Mouse (Mus musculus) stomach, embryonic 16.5 days (tissue): ENCODE results near the gene 4930522H14Rik. TPM values are rescaled to one million over a fixed set of nuclear protein-coding genes. Genes with fewer than 3 reads are reported as not detected.
A peak's percentile ranks its signal among the peaks of the same experiment; 100 is the strongest.

Experiments used
- ATAC-seq: fragments of 200-750 bp; cut with Nextera tagmentation; 2 replicates; pipeline ENCODE4 v1.8.0; 2017; ENCODE audit warnings: moderate number of reproducible peaks, moderate TSS enrichment; ENCODE audit not compliant: insufficient read depth, low FRiP score
- H3K27ac ChIP-seq: fragments of 300-500 bp; sonication (generic); 2 replicates; pipeline ENCODE4 v1.5.1; 2014; ENCODE audit warnings: low read length
- H3K27me3 ChIP-seq: fragments of 300-500 bp; sonication (generic); 2 replicates; pipeline ENCODE4 v1.6.1; 2014; ENCODE audit warnings: low read length, control low read depth, mixed read lengths; ENCODE audit not compliant: control insufficient read depth, insufficient read depth
- H3K36me3 ChIP-seq: fragments of 300-500 bp; sonication (generic); 2 replicates; pipeline ENCODE4 v1.6.1; 2014; ENCODE audit warnings: low read length; ENCODE audit not compliant: control insufficient read depth, insufficient read depth
- H3K4me1 ChIP-seq: fragments of 300-500 bp; sonication (generic); 2 replicates; pipeline ENCODE4 v1.6.1; 2014; ENCODE audit warnings: low read length, control low read depth, mixed read lengths; ENCODE audit not compliant: control insufficient read depth, insufficient read depth
- H3K4me2 ChIP-seq: fragments of 300-500 bp; sonication (generic); 2 replicates; pipeline ENCODE4 v1.6.1; 2014; ENCODE audit warnings: low read depth, low read length, mixed read lengths
- H3K4me3 ChIP-seq: fragments of 300-500 bp; sonication (generic); replicated peaks from 2 replicates; pipeline ENCODE4 v1.5.1; 2014; ENCODE audit warnings: mild to moderate bottlenecking, low read length
- H3K9ac ChIP-seq: fragments of 300-500 bp; sonication (generic); 2 replicates; pipeline ENCODE4 v1.6.1; 2014; ENCODE audit warnings: low read length
- H3K9me3 ChIP-seq: fragments of 300-500 bp; sonication (generic); replicated peaks from 2 replicates; pipeline ENCODE4 v1.6.1; 2016; ENCODE audit warnings: low read length, control low read depth; ENCODE audit not compliant: control insufficient read depth
- WGBS: fragments of 180-500 bp; shearing (Covaris S2); extraction: QIAGEN DNeasy Blood & Tissue Kit; methylation state at CpG from one replicate; pipeline ENCODE4 v1.1.7; 2014; 5-methylcytosine and 5-hydroxymethylcytosine counted together
- polyA plus RNA-seq: library from polyadenylated mRNA; unstranded; fragments of >200 nt; fragmentation: Nextera tagmentation; extraction: Ambion mirVana; gene quantifications from 2 replicates; pipeline ENCODE4 v1.2.1, GENCODE M21; 2015

Gene 4930522H14Rik
- polyA plus RNA-seq, 1 experiment from 2014 or later, result not detected

DNA sequence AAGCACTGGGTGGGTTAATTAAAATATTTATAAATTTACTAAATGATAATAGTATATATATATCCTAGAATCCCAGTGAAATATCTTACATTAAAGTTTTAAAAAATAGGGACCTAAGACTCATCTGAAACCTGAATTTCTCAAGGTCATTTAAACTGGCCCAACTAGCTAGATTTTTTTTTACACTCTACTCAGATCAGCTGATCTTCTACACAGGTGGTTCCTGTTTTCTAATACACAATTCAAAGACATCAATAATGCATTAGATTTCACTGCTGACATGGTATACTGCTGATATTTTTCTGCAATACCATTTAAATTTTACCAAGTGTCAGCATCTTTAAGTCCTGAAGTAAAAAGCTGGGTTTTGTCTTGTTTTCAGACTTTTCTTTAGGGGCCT, 67.2 kb downstream of the 4930522H14Rik start:
- H3K27ac ChIP-seq, result no peak overlapping the region
- ATAC-seq, result no peak
- H3K27me3 ChIP-seq, result no peaks in the 10 kb centered on the region
- H3K9ac ChIP-seq, result no peak overlapping the region
- no peaks in the 10 kb centered on the region for H3K9me3 ChIP-seq
- H3K36me3 ChIP-seq, result no peaks in the 10 kb centered on the region
- no peak overlapping the region for H3K4me3 ChIP-seq
- no peak overlapping the region for H3K4me2 ChIP-seq
- H3K4me1 ChIP-seq, result peaks cover 3% of the 10 kb centered on the region

DNA sequence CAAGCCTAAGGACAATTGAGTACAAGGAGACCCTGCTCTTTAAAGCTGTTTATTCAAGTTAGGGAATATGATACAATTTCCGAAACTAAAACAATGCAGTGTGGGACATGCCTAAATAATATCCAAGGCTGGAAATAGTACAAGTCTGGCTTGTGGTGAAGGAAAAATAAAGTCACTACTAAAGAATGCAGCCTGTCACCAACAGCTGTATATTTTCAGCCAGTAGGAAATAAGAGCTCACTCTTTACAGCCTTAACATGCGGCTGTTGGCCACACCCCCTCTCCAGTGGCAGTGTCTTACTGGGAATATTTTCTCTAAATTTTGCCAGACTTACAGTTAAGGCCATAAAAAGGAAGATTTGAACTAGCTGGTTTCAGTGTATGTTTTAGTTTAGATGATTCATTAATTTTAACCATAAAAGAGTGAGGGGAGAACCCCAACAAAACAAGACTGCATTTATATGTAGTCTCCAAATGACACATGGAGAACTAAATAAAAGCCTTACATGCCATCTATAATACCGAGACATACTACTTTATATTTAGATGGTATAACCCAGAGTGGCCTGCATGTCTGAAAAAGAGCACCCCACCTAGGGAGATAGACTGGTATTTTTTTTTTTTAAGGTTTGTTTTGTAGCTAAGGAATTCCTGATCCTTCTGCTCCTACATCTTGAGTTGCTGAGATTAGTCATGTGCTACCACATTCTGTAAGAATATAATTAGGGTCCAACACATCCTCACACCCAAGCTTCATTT, 70.5 kb downstream of the 4930522H14Rik start:
- H3K27ac ChIP-seq, result peak overlapping the region; percentile 93
- H3K27me3 ChIP-seq, result no peaks in the 10 kb centered on the region
- H3K4me2 ChIP-seq, result peak overlapping the region; percentile 14
- peak; percentile 93 for ATAC-seq
- H3K9me3 ChIP-seq, result no peaks in the 10 kb centered on the region
- H3K9ac ChIP-seq, result peak overlapping the region; percentile 43; the same call in 1 of the 2 replicates
- peaks cover 3% of the 10 kb centered on the region for H3K4me1 ChIP-seq
- H3K4me3 ChIP-seq, result no peak overlapping the region
- no peaks in the 10 kb centered on the region for H3K36me3 ChIP-seq
- WGBS, result 31% methylated on average over 3 of the region's 3 CpGs

DNA sequence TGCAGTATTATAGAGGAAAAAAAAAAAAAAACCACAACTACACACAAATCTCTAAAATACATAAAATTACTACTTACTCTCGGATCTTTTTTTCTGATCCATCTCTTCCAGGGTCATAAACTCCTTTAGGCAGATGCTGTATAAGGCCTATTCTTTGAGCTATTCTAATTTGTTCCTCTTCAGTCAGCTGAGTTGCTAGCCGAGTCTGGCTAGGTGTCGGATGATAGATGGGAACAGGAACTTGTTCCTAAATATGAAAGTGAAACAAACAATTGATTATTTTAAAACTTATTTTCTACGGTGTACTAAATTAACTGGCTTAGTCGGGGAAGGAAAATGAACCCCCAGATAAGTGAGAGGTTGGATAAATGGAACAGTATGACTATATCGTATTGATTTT, 74.3 kb downstream of the 4930522H14Rik start:
- Histone ChIP-seq H3K27me3 (no peaks in the 10 kb centered on the region), H3K27ac (no peak overlapping the region), H3K9me3 (no peaks in the 10 kb centered on the region), H3K4me2 (no peak overlapping the region), H3K9ac (no peak overlapping the region), H3K4me1 (peaks cover 3% of the 10 kb centered on the region), H3K4me3 (no peak overlapping the region), H3K36me3 (0 out of 2 replicates have a peak, but pooled peaks cover 2% of the 10 kb centered on the region)
- WGBS, result 84% methylated on average over 6 of the region's 6 CpGs
- no peak for ATAC-seq

Other genes with a start within 250 kb of the 4930522H14Rik start
- gene Ttc39a, start 124.7 kb downstream of the 4930522H14Rik start, polyA plus RNA-seq, result 21.2 and 25.6 TPM in 2 replicates
- gene Rnf11, start 46.6 kb downstream of the 4930522H14Rik start, polyA plus RNA-seq, result 23.4 and 23.6 TPM in 2 replicates
- 6.5 and 9.0 TPM in 2 replicates for gene Cdkn2c, start 135.9 kb upstream of the 4930522H14Rik start, polyA plus RNA-seq
- 16.0 and 17.0 TPM in 2 replicates for gene Faf1, start 145.3 kb upstream of the 4930522H14Rik start, polyA plus RNA-seq